Mouse (Mus musculus): ENCODE data around the gene Angel1. TPM values are rescaled to one million over a fixed set of nuclear protein-coding genes. Genes with fewer than 3 reads are reported as not detected.

Gene Angel1
- polyA plus RNA-seq, 1 experiment: 12.0 TPM

DNA sequence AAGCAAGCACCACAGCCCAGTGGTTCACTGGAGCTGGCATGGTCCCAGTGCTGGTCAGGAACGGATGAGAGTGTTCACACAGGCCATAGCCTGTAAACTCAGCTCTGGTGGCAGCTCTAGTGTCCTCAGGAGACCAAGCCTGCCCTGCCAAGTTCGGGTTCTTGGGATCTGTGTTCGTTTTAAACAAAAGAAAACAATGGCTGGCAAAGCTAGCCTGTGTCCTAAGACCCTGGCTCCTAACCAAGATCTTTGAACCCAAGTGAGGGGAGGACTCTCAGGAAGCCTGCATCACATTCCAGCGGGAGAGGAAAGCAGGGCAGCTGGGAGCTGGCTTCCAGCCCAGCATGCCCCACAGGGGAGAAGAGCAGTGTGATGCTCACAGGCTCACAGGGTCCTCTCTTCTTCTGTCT, 44.0 kb upstream of the Angel1 start:
- TF ChIP-seq EP300 (IDR thresholded peaks at IDR 0.05; ENCODE audit: insufficient read depth, low read depth, low read length): no peak
- no peak for TF ChIP-seq CTCF (IDR thresholded peaks at IDR 0.05; ENCODE audit: low read depth, low read length)
- no peak for TF ChIP-seq POLR2A (IDR thresholded peaks at IDR 0.05; ENCODE audit: insufficient read depth, low read length)
- H3K27me3 ChIP-seq (ENCODE audit: control insufficient read depth, insufficient read depth, low read length, poor library complexity, severe bottlenecking): no peaks in the 10 kb centered on the region
- H3K36me3 ChIP-seq (ENCODE audit: control insufficient read depth, insufficient read depth, low read length, poor library complexity, severe bottlenecking): no peaks in the 10 kb centered on the region
- no peak overlapping the region for H3K27ac ChIP-seq (ENCODE audit: insufficient read depth, low read length)
- no peak overlapping the region for H3K4me3 ChIP-seq (ENCODE audit: low read depth, low read length)
- H3K9ac ChIP-seq (ENCODE audit: low read depth, poor library complexity, severe bottlenecking): no peak overlapping the region
- H3K9me3 ChIP-seq (replicated peaks; ENCODE audit: control insufficient read depth, insufficient read depth, low read length, poor library complexity, severe bottlenecking): no peaks in the 10 kb centered on the region
- H3K4me1 ChIP-seq (ENCODE audit: control insufficient read depth, insufficient read depth, low read length): peaks cover 11% of the 10 kb centered on the region

DNA sequence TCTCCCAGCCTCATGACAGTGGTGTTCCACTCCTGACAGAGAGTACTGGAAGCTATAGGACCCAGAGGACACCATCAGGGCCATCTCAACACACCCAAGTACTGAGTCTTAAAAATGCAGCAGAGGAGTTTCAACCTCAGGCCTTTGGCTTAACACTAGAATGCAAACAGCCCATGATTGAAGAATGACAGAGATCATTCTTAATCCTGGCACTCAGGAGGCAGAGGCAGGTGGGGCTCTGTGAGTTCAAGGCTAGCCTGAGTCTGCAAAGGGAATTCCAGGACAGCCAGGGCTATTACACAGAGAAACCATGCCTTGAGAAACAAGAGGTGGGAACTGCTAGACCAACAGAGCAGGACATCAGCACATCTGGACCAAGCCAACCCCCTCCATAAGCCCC, 43.6 kb upstream of the Angel1 start:
- Histone ChIP-seq H3K9ac (ENCODE audit: low read depth, poor library complexity, severe bottlenecking) (no peak overlapping the region), H3K9me3 (replicated peaks; ENCODE audit: control insufficient read depth, insufficient read depth, low read length, poor library complexity, severe bottlenecking) (no peaks in the 10 kb centered on the region), H3K27me3 (ENCODE audit: control insufficient read depth, insufficient read depth, low read length, poor library complexity, severe bottlenecking) (no peaks in the 10 kb centered on the region), H3K4me3 (ENCODE audit: low read depth, low read length) (no peak overlapping the region), H3K4me1 (ENCODE audit: control insufficient read depth, insufficient read depth, low read length) (peaks cover 9% of the 10 kb centered on the region), H3K27ac (ENCODE audit: insufficient read depth, low read length) (no peak overlapping the region), H3K36me3 (ENCODE audit: control insufficient read depth, insufficient read depth, low read length, poor library complexity, severe bottlenecking) (no peaks in the 10 kb centered on the region)
- TF ChIP-seq POLR2A (IDR thresholded peaks at IDR 0.05; ENCODE audit: insufficient read depth, low read length): no peak
- no peak for TF ChIP-seq EP300 (IDR thresholded peaks at IDR 0.05; ENCODE audit: insufficient read depth, low read depth, low read length)
- no peak for TF ChIP-seq CTCF (IDR thresholded peaks at IDR 0.05; ENCODE audit: low read depth, low read length)

DNA sequence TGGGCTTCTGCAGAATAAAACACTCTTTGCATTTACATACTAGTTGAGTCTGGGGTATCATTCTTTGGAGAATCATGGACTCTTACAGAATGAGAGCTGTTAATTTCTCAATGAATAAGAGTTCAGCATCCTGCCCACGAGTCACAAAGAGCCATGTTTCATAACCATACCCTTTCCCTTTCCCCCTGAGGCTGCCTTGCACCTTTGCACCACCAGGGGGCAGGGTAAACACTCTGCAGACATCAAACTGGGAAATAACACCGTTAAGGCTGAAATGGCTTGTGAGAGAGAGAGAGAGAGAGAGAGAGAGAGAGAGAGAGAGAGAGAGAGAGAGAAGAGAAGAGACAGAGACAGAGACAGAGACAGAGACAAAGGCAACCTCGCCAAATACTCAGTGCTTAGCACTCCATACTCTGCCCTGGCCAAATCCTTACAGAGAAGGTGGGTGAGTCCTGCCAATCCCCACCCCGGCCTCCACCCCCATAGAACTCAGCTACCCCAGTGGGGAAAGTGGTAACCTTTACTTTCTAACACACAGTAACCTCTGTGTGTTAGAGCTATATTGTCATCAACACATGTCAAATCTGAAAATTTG, 42.8 kb upstream of the Angel1 start:
- Histone ChIP-seq H3K4me1 (ENCODE audit: control insufficient read depth, insufficient read depth, low read length) (peaks cover 9% of the 10 kb centered on the region), H3K9me3 (replicated peaks; ENCODE audit: control insufficient read depth, insufficient read depth, low read length, poor library complexity, severe bottlenecking) (no peaks in the 10 kb centered on the region)

DNA sequence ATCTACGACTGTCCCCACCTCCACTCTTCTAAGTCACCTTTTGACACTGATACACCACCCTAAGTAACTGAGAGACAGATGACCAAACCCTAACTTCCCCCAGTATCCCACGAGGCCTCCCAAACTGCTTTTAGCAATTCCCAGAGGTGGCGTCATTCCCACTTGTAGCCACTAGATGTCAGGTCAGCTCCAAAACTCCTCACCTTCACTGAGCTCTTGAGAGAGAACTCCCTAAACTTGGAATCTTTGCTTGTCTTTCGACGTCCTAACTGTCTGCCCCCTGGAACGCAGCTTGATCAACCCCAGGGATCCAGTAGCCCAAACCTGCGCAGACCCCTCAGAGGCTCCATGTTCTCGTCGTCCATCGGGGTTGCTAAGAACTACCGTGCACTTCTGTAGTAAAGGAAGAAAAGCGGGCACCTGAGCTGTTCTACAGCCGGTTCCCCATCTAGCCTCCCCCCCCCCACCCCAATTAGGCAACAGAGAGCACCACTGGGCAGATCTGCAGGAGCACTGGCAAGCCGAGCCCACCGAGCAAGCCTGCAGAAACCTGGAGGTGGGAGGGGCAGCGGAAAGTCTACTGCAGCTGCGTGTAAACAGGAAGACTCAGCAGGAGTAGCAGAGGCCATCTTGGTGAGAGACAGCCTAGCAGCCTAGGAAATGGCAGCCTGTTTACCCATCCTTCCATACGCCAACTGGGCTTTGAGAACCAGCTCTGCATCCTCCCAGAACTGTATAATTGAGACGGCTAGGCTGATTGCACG, 41.8 kb upstream of the Angel1 start:
- Histone ChIP-seq H3K9ac (ENCODE audit: low read depth, poor library complexity, severe bottlenecking) (peak overlapping the region; percentile 42), H3K4me3 (ENCODE audit: low read depth, low read length) (no peak overlapping the region), H3K27ac (ENCODE audit: insufficient read depth, low read length) (peak overlapping the region; percentile 18), H3K27me3 (ENCODE audit: control insufficient read depth, insufficient read depth, low read length, poor library complexity, severe bottlenecking) (no peaks in the 10 kb centered on the region), H3K4me1 (ENCODE audit: control insufficient read depth, insufficient read depth, low read length) (peaks cover 9% of the 10 kb centered on the region), H3K9me3 (replicated peaks; ENCODE audit: control insufficient read depth, insufficient read depth, low read length, poor library complexity, severe bottlenecking) (no peaks in the 10 kb centered on the region), H3K36me3 (ENCODE audit: control insufficient read depth, insufficient read depth, low read length, poor library complexity, severe bottlenecking) (no peaks in the 10 kb centered on the region)
- TF ChIP-seq CTCF (IDR thresholded peaks at IDR 0.05; ENCODE audit: low read depth, low read length): peak; percentile 49
- TF ChIP-seq EP300 (IDR thresholded peaks at IDR 0.05; ENCODE audit: insufficient read depth, low read depth, low read length): no peak

More for the DNA sequence above, 42.8 kb upstream of the Angel1 start:
- Histone ChIP-seq H3K36me3 (ENCODE audit: control insufficient read depth, insufficient read depth, low read length, poor library complexity, severe bottlenecking) (no peaks in the 10 kb centered on the region), H3K4me3 (ENCODE audit: low read depth, low read length) (no peak overlapping the region), H3K27me3 (ENCODE audit: control insufficient read depth, insufficient read depth, low read length, poor library complexity, severe bottlenecking) (no peaks in the 10 kb centered on the region), H3K27ac (ENCODE audit: insufficient read depth, low read length) (no peak overlapping the region), H3K9ac (ENCODE audit: low read depth, poor library complexity, severe bottlenecking) (no peak overlapping the region)
- 0 out of 2 replicates have a peak, but pooled peaks have one; percentile 40 for TF ChIP-seq EP300 (IDR thresholded peaks at IDR 0.05; ENCODE audit: insufficient read depth, low read depth, low read length)
- peak; percentile 88 for TF ChIP-seq CTCF (IDR thresholded peaks at IDR 0.05; ENCODE audit: low read depth, low read length)
- no peak for TF ChIP-seq POLR2A (IDR thresholded peaks at IDR 0.05; ENCODE audit: insufficient read depth, low read length)

DNA sequence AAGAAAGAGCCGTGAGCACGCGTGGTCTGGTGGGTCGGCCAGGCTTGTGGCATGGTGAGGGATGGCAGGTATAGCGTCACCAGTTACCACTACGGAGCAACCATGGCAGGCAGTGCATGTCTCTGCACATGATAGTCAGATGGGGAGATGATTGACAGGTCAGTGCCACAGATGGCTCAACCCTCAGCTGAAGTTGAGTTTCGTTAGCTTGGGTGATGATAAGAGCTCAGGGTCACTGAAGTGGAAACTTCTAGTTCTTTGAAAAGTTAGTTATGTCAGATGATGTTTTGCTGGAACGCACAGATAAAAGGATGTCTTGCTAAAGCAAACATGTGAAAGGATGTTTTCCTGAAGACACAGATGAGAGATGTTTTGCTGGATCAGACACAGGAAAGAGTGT, 40.2 kb upstream of the Angel1 start:
- H3K4me3 ChIP-seq (ENCODE audit: low read depth, low read length): no peak overlapping the region
- peaks cover 7% of the 10 kb centered on the region for H3K4me1 ChIP-seq (ENCODE audit: control insufficient read depth, insufficient read depth, low read length)
- no peak for TF ChIP-seq EP300 (IDR thresholded peaks at IDR 0.05; ENCODE audit: insufficient read depth, low read depth, low read length)
- no peak for TF ChIP-seq CTCF (IDR thresholded peaks at IDR 0.05; ENCODE audit: low read depth, low read length)
- no peak for TF ChIP-seq POLR2A (IDR thresholded peaks at IDR 0.05; ENCODE audit: insufficient read depth, low read length)
- H3K27ac ChIP-seq (ENCODE audit: insufficient read depth, low read length): no peak overlapping the region
- no peak overlapping the region for H3K9ac ChIP-seq (ENCODE audit: low read depth, poor library complexity, severe bottlenecking)
- no peaks in the 10 kb centered on the region for H3K27me3 ChIP-seq (ENCODE audit: control insufficient read depth, insufficient read depth, low read length, poor library complexity, severe bottlenecking)
- no peaks in the 10 kb centered on the region for H3K9me3 ChIP-seq (replicated peaks; ENCODE audit: control insufficient read depth, insufficient read depth, low read length, poor library complexity, severe bottlenecking)
- no peaks in the 10 kb centered on the region for H3K36me3 ChIP-seq (ENCODE audit: control insufficient read depth, insufficient read depth, low read length, poor library complexity, severe bottlenecking)

DNA sequence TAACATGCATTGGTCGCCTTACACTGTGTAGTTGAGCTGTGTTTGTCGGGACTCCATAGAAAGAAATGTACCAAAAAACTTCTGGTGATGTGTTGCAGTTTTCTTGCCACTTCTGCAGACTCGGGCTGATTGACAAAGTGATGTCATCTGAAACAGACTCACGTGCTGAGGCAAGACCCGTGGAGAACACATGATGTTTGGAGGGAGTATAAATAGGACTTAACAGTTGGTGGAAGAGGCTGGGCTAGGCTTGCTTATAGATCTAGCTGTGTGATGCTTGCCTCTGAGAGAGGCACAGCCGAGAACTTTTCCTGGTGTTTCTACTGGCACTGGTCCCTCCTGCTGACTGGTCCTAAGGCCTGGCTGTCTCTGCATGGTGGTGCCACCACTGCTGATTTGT, 37.8 kb upstream of the Angel1 start:
- Histone ChIP-seq H3K36me3 (ENCODE audit: control insufficient read depth, insufficient read depth, low read length, poor library complexity, severe bottlenecking) (no peaks in the 10 kb centered on the region), H3K27me3 (ENCODE audit: control insufficient read depth, insufficient read depth, low read length, poor library complexity, severe bottlenecking) (no peaks in the 10 kb centered on the region), H3K9me3 (replicated peaks; ENCODE audit: control insufficient read depth, insufficient read depth, low read length, poor library complexity, severe bottlenecking) (no peaks in the 10 kb centered on the region), H3K4me3 (ENCODE audit: low read depth, low read length) (no peak overlapping the region), H3K9ac (ENCODE audit: low read depth, poor library complexity, severe bottlenecking) (no peak overlapping the region), H3K27ac (ENCODE audit: insufficient read depth, low read length) (no peak overlapping the region), H3K4me1 (ENCODE audit: control insufficient read depth, insufficient read depth, low read length) (peaks cover 2% of the 10 kb centered on the region)
- TF ChIP-seq POLR2A (IDR thresholded peaks at IDR 0.05; ENCODE audit: insufficient read depth, low read length): no peak
- TF ChIP-seq CTCF (IDR thresholded peaks at IDR 0.05; ENCODE audit: low read depth, low read length): no peak
- no peak for TF ChIP-seq EP300 (IDR thresholded peaks at IDR 0.05; ENCODE audit: insufficient read depth, low read depth, low read length)
